Mouse (Mus musculus): ENCODE data around the gene Scgb1b10.
"Not testable (repeated sequence)": the region's sequence is repeated elsewhere in the genome, so short reads cannot be mapped to it uniquely, and the experiment has no call there.

Scgb1b10 gene

GRCm38 (mm10) chr7:32100553-32100952, at the start of gene Scgb1b10:
Scgb1b10 (plus strand) TSS chr7:32100853.
- DNase-seq: not testable (repeated sequence)

All from kidney, adult 18-20 months (tissue).